Mouse (Mus musculus): ENCODE data around the gene Vars.

The Vars gene

DNA sequence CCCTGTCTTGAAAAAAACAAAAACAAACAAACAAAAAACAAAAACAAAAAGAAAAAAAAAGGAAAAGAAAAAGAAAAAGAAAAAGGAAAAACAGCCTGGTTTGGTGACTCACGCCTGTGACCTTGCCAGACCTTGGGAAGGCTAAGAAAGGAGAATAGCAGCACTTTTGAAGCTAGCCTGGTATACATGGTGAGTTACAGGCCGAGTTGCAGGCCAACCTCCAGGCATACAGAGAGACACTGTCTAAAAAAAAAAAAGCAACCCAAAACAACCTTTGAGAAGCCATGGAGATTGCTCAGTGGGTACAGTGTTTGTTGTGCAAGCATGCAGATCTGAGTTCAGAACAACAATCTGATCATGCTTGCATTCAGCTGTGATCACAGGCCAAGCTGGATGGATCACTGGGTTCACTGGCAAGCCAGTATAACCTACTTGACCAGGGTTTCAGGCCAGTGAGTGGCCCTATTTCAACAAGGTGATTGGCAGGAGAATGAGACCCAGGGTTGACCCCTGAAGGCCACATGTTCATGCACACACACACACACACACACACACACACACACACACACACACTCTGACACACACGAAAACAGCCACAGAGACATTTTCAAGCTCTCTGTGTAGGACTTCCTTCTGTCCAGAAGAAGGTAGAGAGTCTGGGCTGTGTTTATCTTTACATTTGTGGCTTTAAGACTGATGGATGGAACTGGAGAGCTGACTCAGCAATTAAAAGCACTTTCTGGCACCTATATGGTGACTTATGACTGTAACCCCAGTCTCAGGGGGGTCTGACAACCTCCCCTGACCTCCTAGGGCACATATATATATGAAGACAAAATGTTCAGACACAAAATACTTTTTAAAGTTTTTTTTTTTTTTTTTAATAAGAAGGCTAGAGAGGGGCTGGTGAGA, 24.9 kb upstream of the Vars start:
- WGBS = 87% methylated on average over 3 of the region's 3 CpGs

- 94% methylated on average over 20 of the region's 20 CpGs for WGBS
These were observed 23.8 kb upstream of the Vars start for GRCm38 (mm10) chr17:34977000-34977399.

GRCm38 (mm10) chr17:34978239-34978638, 22.5 kb upstream of the Vars start:
- WGBS = 91% methylated on average over 27 of the region's 27 CpGs

DNA sequence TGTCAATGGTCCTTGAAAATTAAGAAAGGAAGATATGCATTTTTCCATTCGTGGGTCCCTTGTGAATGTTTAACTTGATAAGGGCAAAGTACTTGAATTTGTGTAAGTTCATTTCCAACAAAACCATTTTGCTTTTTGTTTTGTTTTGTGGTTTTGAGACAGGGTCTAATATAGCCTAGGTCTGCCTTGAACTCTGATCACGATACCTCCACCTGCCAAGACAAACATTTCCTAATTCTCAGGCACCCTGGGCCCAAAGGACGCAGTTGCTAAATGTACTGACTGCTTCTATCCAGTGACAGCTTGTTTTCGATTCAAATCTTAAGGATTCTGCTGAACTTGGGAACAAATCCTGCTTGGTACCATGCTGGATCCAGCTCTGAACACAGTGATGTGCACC, 21.2 kb upstream of the Vars start:
- 94% methylated on average over 4 of the region's 4 CpGs for WGBS

GRCm38 (mm10) chr17:34980655-34981054, 20.1 kb upstream of the Vars start:
- 4% methylated on average over 2 of the region's 2 CpGs for WGBS

DNA sequence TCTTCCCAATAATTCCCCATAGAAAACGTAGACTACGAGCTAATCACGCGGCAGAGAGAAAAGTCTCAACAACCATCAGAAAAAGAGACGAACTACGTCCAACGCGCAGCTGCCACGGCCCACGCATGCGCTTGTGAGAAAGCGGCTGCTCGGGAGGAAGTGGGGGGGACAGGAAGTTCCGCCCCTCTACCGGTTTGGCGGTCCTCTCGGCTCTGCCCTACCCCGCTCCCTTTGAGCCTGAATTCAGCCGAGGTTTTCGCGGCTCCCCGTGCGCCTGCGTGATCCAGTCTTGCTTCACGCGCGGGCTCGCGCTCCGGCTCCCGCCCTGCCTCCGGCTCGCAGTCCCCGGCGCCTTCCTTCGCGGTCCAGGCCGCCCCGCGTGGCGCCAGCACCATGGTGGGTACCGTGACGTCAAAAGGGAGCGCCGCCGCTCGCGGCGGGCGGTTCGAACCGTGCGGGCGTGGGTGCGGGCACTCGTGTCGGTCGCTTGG, 19.1 kb upstream of the Vars start, which contains the start of gene Lsm2:
Gene Lsm2, plus strand, starts transcription at position 173 of the 491 bp plus-strand sequence.
- WGBS = under 1% methylated on average over 58 of the region's 58 CpGs

GRCm38 (mm10) chr17:34982328-34982727, 18.5 kb upstream of the Vars start:
- WGBS = under 1% methylated on average over 15 of the region's 15 CpGs

DNA sequence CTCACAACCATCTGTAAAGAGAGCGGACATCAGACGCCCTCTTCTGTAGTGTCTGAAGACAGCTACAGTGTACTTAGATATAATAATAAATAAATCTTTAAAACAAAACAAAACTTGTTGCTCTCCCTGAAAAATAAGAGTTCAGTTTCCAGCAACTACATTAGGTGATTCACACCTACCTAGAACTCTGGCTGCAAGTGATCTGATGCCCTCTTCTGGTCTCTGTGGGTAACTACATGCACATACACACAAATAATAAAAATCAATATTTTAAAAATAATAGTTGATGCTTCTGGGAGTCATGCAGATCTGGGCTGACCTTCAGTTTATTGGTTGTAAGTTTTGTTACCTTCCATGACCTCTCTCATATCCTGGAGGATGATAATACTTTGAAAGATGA, 16.6 kb upstream of the Vars start:
- WGBS = 83% methylated on average over 2 of the region's 2 CpGs

DNA sequence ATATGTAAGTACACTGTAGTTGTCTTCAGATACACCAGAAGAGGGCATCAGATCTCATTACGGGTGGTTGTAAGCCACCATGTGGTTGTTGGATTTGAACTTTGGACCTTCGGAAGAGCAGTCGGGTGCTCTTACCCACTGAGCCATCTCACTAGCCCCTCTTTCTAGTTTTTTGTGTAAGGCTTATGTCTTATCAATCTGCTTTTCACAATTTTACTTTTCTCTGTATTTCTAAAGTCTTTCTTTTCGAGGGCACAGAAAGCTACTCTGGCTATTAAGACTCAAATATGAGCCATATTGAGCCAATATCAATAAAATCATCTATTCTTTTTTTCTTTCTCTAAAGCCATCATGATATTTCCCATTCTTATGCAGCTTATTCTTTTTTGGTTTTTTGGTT, 5.6 kb upstream of the Vars start:
- WGBS = 86% methylated on average over 4 of the region's 4 CpGs

- 93% methylated on average over 4 of the region's 4 CpGs for WGBS
These were observed 4.9 kb upstream of the Vars start for GRCm38 (mm10) chr17:34995927-34996326.

DNA sequence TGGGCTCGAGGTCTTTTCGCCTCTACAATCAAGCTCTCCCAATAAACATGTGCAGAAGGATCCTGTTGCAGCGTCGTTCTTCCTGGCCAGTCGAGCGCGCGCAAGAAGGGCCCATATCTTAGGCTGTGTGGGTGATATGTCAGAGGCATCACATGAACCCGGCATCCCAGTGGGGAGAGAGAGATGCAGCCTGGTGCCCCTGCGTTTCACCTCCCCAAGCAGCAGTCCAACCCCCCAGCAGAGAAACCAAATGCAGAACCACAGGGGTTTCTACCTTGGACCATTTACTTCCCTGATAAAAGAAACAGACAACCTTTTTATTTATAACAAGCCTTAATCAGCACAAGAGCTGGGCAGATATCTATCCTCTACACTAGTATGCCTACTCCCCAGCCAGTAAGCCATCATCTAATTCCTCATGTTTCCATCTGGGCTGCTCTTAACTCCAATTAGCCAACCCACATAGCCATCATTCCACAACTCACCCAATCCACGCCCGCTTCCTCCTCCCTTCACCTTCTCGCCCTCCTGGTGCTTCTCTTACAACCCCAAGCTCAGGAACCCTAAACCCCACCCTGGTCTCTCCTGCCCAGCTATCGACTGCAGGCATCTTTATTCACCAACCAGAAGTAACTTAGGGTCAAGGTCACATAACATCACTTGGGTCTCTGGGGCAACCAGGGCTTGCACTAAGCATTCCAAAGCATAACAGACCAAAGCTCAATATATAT, 4.2 kb upstream of the Vars start:
- 95% methylated on average over 14 of the region's 14 CpGs for WGBS

DNA sequence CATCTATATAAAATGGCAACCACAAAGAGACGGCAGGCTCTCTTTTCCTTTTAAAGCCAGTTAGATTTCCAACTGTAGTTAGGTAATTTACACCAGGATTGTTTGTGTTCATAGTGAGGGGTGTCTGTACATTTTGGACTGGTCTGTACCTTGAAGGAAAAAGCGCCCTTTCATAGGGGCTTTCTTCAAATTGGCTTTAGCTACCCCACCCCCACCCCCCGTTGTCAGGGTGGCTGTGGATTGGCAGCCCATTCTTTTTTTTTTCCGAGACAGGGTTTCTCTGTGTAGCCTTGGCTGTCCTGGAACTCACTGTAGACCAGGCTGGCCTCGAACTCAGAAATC, 3.7 kb upstream of the Vars start:
- WGBS = 88% methylated on average over 5 of the region's 5 CpGs

GRCm38 (mm10) chr17:34998526-34999430, 2.0 kb upstream of the Vars start:
- WGBS = 91% methylated on average over 15 of the region's 15 CpGs

DNA sequence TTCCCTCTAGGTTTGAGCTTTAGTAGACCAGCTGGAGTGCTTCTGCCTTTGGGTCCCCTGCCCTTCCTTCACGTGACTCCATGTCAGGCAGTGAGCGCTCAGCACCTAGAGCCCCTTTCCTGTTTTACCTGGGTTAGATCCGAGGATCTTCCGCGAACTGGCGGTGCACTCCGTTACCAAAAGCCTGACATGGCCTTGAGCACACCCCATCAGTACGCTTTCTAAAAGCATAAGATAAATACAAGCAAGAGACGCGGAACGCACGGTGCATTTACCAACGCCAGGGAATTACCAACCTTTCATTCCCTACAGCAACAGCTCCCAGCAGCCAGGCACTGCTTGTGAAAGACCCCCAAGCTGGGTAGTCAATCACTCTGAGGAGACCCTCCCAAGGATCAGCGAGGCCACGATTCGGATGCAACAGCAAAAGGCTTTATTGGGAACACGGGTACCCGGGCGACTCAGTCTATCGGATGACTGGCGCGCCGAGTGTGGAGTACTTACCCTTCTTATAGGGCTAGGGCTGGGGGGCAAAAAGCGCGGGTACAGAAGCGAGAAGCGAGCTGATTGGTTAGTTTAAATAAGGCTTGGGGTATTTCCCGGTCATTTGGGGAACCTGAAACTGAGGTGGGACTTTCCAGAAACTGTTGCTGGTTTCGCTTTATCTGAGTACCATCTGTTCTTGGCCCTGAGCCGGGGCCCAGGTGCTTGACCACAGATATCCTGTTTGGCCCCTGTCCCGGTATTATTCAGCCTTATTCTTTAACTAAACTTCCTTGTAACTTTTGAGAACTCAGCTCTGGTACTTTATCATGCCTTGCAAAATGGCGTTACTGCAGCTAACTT, 693 bp upstream of the Vars start:
- WGBS = 16% methylated on average over 31 of the region's 32 CpGs

GRCm38 (mm10) chr17:35001452-35002152, 815 bp downstream of the Vars start:
- WGBS = 3% methylated on average over 35 of the region's 35 CpGs

- 15% methylated on average over 12 of the region's 12 CpGs for WGBS
These were observed 1.5 kb downstream of the Vars start for GRCm38 (mm10) chr17:35002153-35002865.

DNA sequence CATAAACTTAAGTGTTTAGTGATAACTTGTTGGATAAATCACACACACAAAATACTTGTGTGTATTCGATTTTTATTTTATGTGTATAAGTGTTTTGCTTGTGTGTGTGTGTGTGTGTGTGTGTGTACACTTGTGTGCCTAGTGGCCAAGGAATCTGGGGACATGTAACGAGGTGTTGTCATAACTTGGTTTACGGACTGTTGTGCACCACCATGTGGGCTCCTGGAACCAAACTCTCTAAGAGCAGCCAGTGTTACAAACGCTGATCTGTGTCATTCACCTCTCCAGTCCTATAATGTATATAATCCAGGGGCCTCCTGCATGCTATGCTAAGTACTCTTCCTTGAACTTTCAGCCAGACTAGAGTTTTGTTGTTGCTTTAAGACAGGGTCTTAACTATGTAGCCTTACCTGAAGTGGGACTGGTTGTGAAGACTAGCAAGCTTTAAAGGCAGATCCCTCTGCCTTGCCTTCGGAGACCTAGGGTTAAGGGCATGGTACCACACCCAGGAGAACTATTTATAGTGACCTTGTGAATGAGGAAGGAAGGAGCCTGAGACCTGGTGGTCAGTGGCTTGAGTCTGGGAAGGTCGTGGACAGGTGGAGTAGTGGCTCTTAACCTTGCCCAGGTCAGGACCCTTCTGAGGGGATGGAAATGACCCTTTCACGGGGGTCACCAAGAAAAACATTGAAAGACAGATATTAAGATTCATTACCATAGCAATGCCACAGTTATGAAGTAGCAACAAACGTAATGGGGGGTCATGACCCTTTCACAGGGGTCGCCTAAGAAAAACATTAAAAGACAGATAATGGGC, 2.4 kb downstream of the Vars start:
- WGBS = 71% methylated on average over 9 of the region's 9 CpGs

DNA sequence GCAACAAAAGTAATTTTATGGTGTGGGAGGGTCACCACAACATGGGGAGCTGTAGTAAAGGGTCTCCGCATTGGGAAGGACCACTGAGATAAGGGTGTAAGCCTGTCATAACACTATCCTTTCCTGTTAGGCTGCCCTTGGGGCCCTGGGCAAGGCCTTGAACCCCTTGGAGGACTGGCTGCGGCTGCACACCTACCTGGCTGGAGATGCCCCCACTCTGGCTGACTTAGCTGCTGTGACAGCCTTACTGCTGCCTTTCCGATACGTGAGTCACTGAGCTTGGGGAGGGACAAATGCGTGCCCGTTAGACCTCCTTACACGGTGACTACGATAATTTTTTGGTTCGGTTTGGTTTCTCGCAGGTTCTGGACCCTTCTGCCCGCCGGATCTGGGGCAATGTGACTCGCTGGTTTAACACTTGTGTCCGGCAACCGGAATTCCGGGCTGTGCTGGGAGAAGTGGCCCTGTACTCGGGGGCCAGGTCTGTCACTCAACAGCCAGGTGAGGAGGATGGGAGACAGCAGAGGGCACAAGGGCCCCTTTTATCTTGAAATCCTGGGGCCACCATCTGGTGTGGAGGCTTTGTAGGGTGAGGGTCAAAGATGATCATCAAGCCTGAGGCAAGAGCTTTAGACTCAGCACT, 3.4 kb downstream of the Vars start:
- 96% methylated on average over 17 of the region's 17 CpGs for WGBS
